In genomic region chr17:78555520-78556295, GRCm38 (mm10) we compare ENCODE assay signal across 22 mouse cellular contexts. TPM values are rescaled to one million over a fixed set of nuclear protein-coding genes. Genes with fewer than 3 reads are reported as not detected.
"Had no signal": no experiment of that assay in that cellular context is flagged by ENCODE, and none has a peak within 500 bp of the region (broad histone marks: within the 10 kb centered on the region; RNA-seq: fewer than 3 reads in every experiment).

No protein-coding gene starts in this region.

- H3K9ac ChIP-seq: limb, embryonic 12.5 days; limb, embryonic 15.5 days; liver, embryonic 14.5 days; lung, embryonic 15.5 days had no signal

- DNase-seq: kidney, adult 11 months; kidney, adult 8-10 months; kidney, postnatal 14 days; kidney, postnatal 4 days; left cerebral cortex, postnatal 4 days; lung, adult 18-20 months; lung, postnatal 14 days; lung, postnatal 4 days; midbrain, embryonic 14.5 days; right cerebral cortex, adult 18-20 months; right cerebral cortex, postnatal 14 days; right cerebral cortex, postnatal 4 days; thymus, adult 2 months; thymus, postnatal 14 days; thymus, postnatal 4 days had no signal

- H3K4me1 ChIP-seq: lung, embryonic 15.5 days had no signal

- H3K4me3 ChIP-seq: limb, embryonic 12.5 days; limb, embryonic 15.5 days; lung, embryonic 15.5 days had no signal

- H3K9me3 ChIP-seq: limb, embryonic 12.5 days; limb, embryonic 15.5 days; lung, embryonic 15.5 days had no signal

- H3K27me3 ChIP-seq: limb, embryonic 12.5 days; limb, embryonic 15.5 days; lung, embryonic 15.5 days had no signal

- H3K36me3 ChIP-seq: limb, embryonic 12.5 days; limb, embryonic 15.5 days; lung, embryonic 15.5 days had no signal

- H3K4me2 ChIP-seq: limb, embryonic 12.5 days; limb, embryonic 15.5 days; lung, embryonic 15.5 days; midbrain, embryonic 11.5 days had no signal

- H3K27ac ChIP-seq: limb, embryonic 12.5 days; liver, embryonic 14.5 days; lung, embryonic 15.5 days; stomach, postnatal 0 days had no signal

RNA-seq across cellular contexts. Expression of gene Vit, which starts 47.8 kb away (rescaled TPM):
- total RNA-seq: megakaryocyte, adult 5-6 weeks had no signal
